Mouse (Mus musculus) urinary bladder, postnatal 14 days (tissue): ENCODE measurements around the gene Sord.

Source experiments
- DNase-seq: peaks from one replicate; pipeline ENCODE4 v3.0.0; 2021; ENCODE audit warnings: low spot score

The Sord gene

GRCm38 (mm10) chr2:122240735-122241134 is 6.2 kb downstream of the Sord start:
- no peak for DNase-seq

GRCm38 (mm10) chr2:122241226-122241625 is 6.7 kb downstream of the Sord start:
- DNase-seq: no peak

- DNase-seq: no peak
Measured at GRCm38 (mm10) chr2:122241935-122242334, 7.4 kb downstream of the Sord start.

GRCm38 (mm10) chr2:122243671-122244131 is 9.2 kb downstream of the Sord start:
- peak; percentile 80 for DNase-seq

- no peak for DNase-seq
Measured at GRCm38 (mm10) chr2:122247786-122248185, 13.2 kb downstream of the Sord start.

GRCm38 (mm10) chr2:122255997-122256396 is 21.4 kb downstream of the Sord start:
- no peak for DNase-seq

GRCm38 (mm10) chr2:122260729-122261128 is 26.2 kb downstream of the Sord start:
- DNase-seq: no peak

GRCm38 (mm10) chr2:122264690-122265089 is 30.1 kb downstream of the Sord start:
- no peak for DNase-seq

GRCm38 (mm10) chr2:122266407-122267193 is 32.1 kb downstream of the Sord start:
- no peak for DNase-seq

- no peak for DNase-seq
Measured at GRCm38 (mm10) chr2:122278769-122279168, 44.2 kb downstream of the Sord start.

- DNase-seq: no peak
Measured at GRCm38 (mm10) chr2:122284091-122284490, 49.5 kb downstream of the Sord start.

GRCm38 (mm10) chr2:122286137-122286536 is 51.6 kb downstream of the Sord start:
- no peak for DNase-seq

GRCm38 (mm10) chr2:122294916-122295315 is 60.4 kb downstream of the Sord start:
- no peak for DNase-seq

GRCm38 (mm10) chr2:122297271-122298095 is 62.9 kb downstream of the Sord start:
- DNase-seq: no peak

- no peak for DNase-seq
Measured at GRCm38 (mm10) chr2:122298096-122298499, 63.5 kb downstream of the Sord start, which contains the start of gene Duox2. Gene Duox2, minus strand, starts transcription at chr2:122298449.

- peak; percentile 25 for DNase-seq
Measured at GRCm38 (mm10) chr2:122298596-122299490, 64.3 kb downstream of the Sord start, which contains the start of gene Duoxa2. Gene Duoxa2, plus strand, starts transcription at chr2:122298900.

GRCm38 (mm10) chr2:122299911-122300655 is 65.5 kb downstream of the Sord start:
- DNase-seq: no peak

- DNase-seq: no peak
Measured at GRCm38 (mm10) chr2:122300656-122301020, 66.1 kb downstream of the Sord start.

GRCm38 (mm10) chr2:122301081-122301920 is 66.8 kb downstream of the Sord start:
- peak; percentile 33 for DNase-seq

GRCm38 (mm10) chr2:122301921-122302573 is 67.5 kb downstream of the Sord start:
- no peak for DNase-seq
